Mouse (Mus musculus): ENCODE results near the gene Iqgap3. TPM values are rescaled to one million over a fixed set of nuclear protein-coding genes. Genes with fewer than 3 reads are reported as not detected.
A peak's percentile ranks its signal among the peaks of the same experiment; 100 is the strongest.

Gene Iqgap3
- polyA plus RNA-seq, 1 experiment: 0.11 TPM

DNA sequence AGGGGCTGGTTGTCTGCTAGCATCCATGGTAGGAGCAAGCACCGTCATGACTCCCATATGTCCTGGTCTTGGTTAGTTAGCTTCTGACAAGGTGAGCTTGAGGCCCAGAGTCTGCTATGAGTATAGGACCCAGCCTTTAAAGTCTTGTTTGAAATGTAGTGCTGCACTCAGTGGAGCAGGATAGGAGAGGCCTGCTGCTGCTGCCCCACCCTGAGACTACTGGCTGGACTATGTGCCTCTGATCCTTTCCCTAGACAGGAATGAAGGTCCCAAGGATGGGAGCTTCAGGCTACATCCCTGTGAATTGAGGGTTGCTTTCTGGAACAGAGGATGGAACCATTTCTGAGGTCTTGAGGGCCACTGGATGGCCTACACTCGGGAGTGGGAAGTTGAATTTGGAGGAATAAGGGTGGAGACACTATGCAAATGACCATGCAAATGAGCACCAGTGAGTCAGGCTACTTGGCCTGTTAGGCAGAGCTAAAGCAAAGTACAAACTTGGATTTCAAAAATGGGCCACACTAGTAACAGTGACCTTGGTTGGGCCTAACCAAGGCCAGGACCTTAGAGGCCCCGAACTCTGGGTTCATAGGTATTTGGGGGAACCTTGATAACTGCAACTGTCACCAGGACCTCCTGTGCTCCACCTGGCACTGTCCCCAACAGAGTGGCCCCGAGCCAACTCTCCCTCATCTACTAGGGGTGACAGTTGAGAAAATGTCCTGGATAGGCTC, 67.2 kb downstream of the Iqgap3 start:
- TF ChIP-seq CTCF (IDR thresholded peaks at IDR 0.05; ENCODE audit: borderline replicate concordance, insufficient read depth, low read depth, low read length): no peak
- Histone ChIP-seq H3K27ac (ENCODE audit: insufficient read depth, low read length) (peak overlapping the region; percentile 93), H3K27me3 (ENCODE audit: control insufficient read depth, insufficient read depth, low read length) (no peaks in the 10 kb centered on the region), H3K4me1 (ENCODE audit: control insufficient read depth, insufficient read depth, low read length) (peaks cover 75% of the 10 kb centered on the region), H3K4me3 (replicated peaks; ENCODE audit: insufficient read depth, low read depth, low read length) (no peak overlapping the region)
- 8% methylated on average over 4 of the region's 4 CpGs for WGBS
- peak; percentile 66 to 73 for DNase-seq

DNA sequence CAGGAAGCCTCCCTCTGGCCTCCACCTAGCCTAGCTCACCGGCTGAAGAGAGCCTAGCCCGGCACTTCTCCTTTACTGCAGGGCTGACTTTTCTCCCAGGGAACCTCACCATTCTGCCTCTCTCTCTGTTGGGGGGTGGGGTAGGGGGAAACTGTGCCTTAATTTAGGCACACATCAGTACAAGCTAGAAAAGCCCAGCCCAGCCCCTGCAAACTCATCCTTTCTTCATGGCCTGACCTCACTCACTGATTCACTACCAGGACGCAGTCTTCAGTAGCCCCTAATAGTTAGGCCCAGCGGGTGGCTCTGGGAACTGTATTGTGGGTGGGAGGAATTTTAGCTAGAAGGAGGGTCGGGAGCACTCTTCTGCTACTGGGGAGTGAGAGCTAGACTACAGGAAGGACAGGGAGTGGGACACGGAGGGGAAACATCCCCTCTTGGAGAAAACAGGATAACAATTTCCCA, 67.8 kb downstream of the Iqgap3 start:
- 6% methylated on average over 6 of the region's 6 CpGs for WGBS
- Histone ChIP-seq H3K4me1 (ENCODE audit: control insufficient read depth, insufficient read depth, low read length) (peaks cover 75% of the 10 kb centered on the region), H3K27ac (ENCODE audit: insufficient read depth, low read length) (peak overlapping the region; percentile 93), H3K4me3 (replicated peaks; ENCODE audit: insufficient read depth, low read depth, low read length) (no peak overlapping the region), H3K27me3 (ENCODE audit: control insufficient read depth, insufficient read depth, low read length) (no peaks in the 10 kb centered on the region)
- no peak for TF ChIP-seq CTCF (IDR thresholded peaks at IDR 0.05; ENCODE audit: borderline replicate concordance, insufficient read depth, low read depth, low read length)
- no peak for TF ChIP-seq POLR2A (IDR thresholded peaks at IDR 0.05; ENCODE audit: borderline replicate concordance, insufficient read depth, low read length)
- peak in 1 of 2 experiments; percentile 29 for DNase-seq

DNA sequence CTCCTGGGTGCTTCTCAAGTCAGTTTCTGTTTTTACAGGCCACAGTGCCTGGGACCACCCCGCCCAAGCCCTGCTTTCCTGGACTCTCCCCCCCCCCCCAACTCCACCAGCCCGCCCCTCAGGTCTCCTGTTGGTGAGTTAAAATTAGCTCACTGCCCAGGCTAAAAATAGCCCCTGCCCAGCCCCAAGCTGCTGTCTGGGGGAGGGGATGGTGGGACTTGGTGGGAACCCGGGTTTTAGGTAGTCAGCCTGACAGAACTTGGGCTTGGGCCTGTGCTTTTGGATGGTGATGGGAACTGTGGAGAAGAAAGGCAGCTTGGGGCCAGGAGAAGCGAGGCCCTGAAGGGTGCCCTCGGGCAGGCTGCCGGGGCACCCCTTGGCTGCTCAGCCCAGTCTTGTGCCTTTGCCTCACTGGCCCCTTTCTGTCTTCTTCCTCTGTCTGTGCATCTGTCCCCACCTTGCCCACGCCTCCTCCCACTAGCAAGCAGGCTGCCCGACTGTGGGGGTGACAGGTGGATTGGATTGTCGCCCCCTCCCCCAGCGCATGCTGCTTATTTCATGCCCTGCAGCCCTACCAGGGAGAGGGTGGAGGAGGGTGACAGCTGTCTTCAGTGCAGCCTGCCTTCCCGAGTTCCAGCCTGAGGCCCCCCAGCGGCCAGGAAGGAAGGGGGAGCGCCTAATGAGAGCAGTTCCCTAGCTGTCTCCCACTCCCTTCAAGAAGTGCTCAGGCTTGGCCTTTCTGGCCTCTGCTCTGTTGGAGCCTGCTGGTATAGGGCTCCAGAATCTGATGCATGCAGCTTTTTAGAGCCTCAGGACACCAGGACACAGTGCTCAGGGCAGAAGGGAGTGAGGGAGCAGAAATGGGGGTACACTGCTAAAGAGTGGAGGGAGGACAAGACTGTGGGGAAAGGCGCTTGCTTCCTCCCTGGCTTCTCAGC, 68.6 kb downstream of the Iqgap3 start:
- peak overlapping the region; percentile 93 for H3K27ac ChIP-seq (ENCODE audit: insufficient read depth, low read length)
- DNase-seq: peak; percentile 62
- peaks cover 80% of the 10 kb centered on the region for H3K4me1 ChIP-seq (ENCODE audit: control insufficient read depth, insufficient read depth, low read length)
- H3K4me3 ChIP-seq (replicated peaks; ENCODE audit: insufficient read depth, low read depth, low read length): peak overlapping the region; percentile 4
- WGBS: 4% methylated on average over 14 of the region's 14 CpGs
- H3K27me3 ChIP-seq (ENCODE audit: control insufficient read depth, insufficient read depth, low read length): no peaks in the 10 kb centered on the region
- TF ChIP-seq CTCF (IDR thresholded peaks at IDR 0.05; ENCODE audit: borderline replicate concordance, insufficient read depth, low read depth, low read length) (no peak), POLR2A (IDR thresholded peaks at IDR 0.05; ENCODE audit: borderline replicate concordance, insufficient read depth, low read length) (no peak)

DNA sequence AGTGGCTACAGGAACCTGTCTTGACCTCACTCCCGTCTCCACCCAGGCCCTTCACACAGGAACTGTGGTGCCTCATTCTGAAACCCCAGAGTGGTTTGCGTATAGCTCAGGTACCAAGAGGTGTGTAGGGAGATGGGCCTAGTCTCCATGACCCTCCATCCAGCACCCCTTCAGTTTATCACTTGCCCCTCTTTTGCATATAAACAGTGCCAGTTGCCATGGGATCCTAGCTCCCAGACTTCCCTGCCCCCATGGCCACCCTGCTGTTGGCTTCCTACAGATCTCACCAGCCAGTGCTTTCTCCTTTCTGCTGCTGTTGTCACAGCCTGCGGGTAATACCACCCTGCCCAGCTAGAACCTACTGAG, 69.2 kb downstream of the Iqgap3 start:
- Histone ChIP-seq H3K27ac (ENCODE audit: insufficient read depth, low read length) (peak overlapping the region; percentile 64), H3K27me3 (ENCODE audit: control insufficient read depth, insufficient read depth, low read length) (no peaks in the 10 kb centered on the region), H3K4me1 (ENCODE audit: control insufficient read depth, insufficient read depth, low read length) (peaks cover 82% of the 10 kb centered on the region), H3K4me3 (replicated peaks; ENCODE audit: insufficient read depth, low read depth, low read length) (no peak overlapping the region)
- WGBS: 11% methylated on average over 3 of the region's 3 CpGs
- TF ChIP-seq POLR2A (IDR thresholded peaks at IDR 0.05; ENCODE audit: borderline replicate concordance, insufficient read depth, low read length) (no peak), CTCF (IDR thresholded peaks at IDR 0.05; ENCODE audit: borderline replicate concordance, insufficient read depth, low read depth, low read length) (no peak)
- peak in 1 of 2 experiments; percentile 17 for DNase-seq

DNA sequence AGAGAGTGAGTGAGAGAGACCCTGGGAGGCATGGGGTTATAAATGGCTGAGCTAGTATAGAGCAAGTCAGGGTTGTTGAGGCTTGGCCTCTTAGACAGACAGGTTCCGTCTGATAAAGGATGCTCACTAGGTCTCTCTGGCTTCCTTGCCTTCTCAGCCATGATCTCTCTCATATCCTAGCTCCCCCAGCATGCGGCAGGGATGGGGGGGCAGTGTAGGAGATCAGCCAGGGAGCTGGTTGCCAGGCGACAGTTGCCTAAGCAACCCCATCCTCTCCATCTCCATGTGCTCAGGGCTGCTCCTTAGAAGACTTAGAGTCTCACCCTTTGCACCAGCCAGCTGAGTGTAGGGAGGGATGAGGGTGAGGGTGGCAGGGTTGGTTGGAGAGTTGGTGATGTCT, 70.3 kb downstream of the Iqgap3 start:
- TF ChIP-seq CTCF (IDR thresholded peaks at IDR 0.05; ENCODE audit: borderline replicate concordance, insufficient read depth, low read depth, low read length) (no peak), POLR2A (IDR thresholded peaks at IDR 0.05; ENCODE audit: borderline replicate concordance, insufficient read depth, low read length) (no peak)
- Histone ChIP-seq H3K4me1 (ENCODE audit: control insufficient read depth, insufficient read depth, low read length) (peaks cover 84% of the 10 kb centered on the region), H3K4me3 (replicated peaks; ENCODE audit: insufficient read depth, low read depth, low read length) (no peak overlapping the region), H3K27me3 (ENCODE audit: control insufficient read depth, insufficient read depth, low read length) (no peaks in the 10 kb centered on the region), H3K27ac (ENCODE audit: insufficient read depth, low read length) (peak overlapping the region; percentile 64)
- WGBS: 8% methylated on average over 3 of the region's 3 CpGs
- DNase-seq: peak; percentile 82 to 84

DNA sequence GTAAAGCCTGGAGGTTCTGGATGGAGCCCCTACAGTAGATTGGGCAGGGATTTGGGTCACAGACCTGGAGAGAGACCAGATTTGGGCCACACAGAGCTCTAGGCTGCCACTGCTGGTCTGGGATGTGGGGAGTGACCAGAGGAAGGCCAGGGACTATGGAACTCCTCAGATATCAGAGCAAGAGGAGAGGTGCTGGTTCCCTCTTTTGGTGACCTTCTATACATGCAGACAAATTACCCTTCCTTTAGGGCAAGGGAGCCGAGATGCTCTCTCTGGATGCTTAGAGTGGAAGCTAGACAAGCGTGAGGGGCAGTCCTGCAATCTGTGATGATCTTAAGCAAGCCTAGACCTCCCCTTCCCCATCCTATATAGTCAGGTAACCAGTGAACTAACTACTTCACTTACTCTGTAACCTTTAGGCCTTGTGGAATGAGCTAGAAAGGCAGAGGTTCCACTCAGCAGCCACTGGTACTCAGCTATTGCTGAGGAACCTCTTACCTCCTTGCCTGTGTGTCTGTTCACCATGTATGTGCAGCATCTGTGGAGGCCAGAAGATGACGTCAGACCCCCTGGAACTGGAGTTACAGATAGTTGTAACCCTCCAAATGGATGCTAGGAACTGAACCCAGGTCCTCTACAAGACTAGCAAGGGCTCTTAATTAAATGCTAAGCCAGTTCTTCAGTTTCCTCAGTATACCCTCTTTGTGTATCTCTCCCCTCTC, 71.7 kb downstream of the Iqgap3 start:
- Histone ChIP-seq H3K27me3 (ENCODE audit: control insufficient read depth, insufficient read depth, low read length) (no peaks in the 10 kb centered on the region), H3K4me1 (ENCODE audit: control insufficient read depth, insufficient read depth, low read length) (peaks cover 79% of the 10 kb centered on the region), H3K4me3 (replicated peaks; ENCODE audit: insufficient read depth, low read depth, low read length) (no peak overlapping the region), H3K27ac (ENCODE audit: insufficient read depth, low read length) (peak overlapping the region; percentile 28; the same call in 1 of the 2 replicates)
- TF ChIP-seq POLR2A (IDR thresholded peaks at IDR 0.05; ENCODE audit: borderline replicate concordance, insufficient read depth, low read length) (no peak), CTCF (IDR thresholded peaks at IDR 0.05; ENCODE audit: borderline replicate concordance, insufficient read depth, low read depth, low read length) (no peak; the same call in 1 of the 2 replicates)
- DNase-seq: peak in 1 of 2 experiments; percentile 26
- WGBS: 32% methylated on average over 3 of the region's 3 CpGs

DNA sequence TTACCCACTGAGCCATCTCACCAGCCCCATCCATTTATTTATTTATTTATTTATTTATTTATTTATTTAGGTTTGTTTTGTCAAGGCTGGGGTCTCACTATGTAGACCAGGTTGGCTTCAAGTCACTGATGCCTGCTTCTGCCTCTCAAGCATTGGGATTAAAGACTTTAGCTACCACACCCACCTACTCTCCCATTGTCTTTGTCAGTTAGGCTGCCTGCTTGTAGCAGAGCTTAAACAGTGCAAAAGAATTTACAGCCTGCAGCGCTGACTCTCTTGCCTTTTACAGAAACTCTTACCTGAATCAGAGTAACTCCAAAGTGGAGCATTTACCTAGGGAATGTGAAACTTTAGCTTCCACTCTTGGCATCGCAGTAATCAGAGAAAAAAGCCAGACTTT, 72.5 kb downstream of the Iqgap3 start:
- no peak overlapping the region for H3K27ac ChIP-seq (ENCODE audit: insufficient read depth, low read length)
- 81% methylated on average over 2 of the region's 2 CpGs for WGBS

More for the DNA sequence above, 72.5 kb downstream of the Iqgap3 start:
- H3K4me1 ChIP-seq (ENCODE audit: control insufficient read depth, insufficient read depth, low read length): peaks cover 78% of the 10 kb centered on the region
- no peak overlapping the region for H3K4me3 ChIP-seq (replicated peaks; ENCODE audit: insufficient read depth, low read depth, low read length)
- no peaks in the 10 kb centered on the region for H3K27me3 ChIP-seq (ENCODE audit: control insufficient read depth, insufficient read depth, low read length)
- DNase-seq: no peak
- TF ChIP-seq CTCF (IDR thresholded peaks at IDR 0.05; ENCODE audit: borderline replicate concordance, insufficient read depth, low read depth, low read length) (no peak), POLR2A (IDR thresholded peaks at IDR 0.05; ENCODE audit: borderline replicate concordance, insufficient read depth, low read length) (no peak)

Measured in cerebellum, adult 2 months (tissue).